Comparison of ENCODE assay signal across 14 mouse cellular contexts in genomic region chr16:26196345-26196744, GRCm38 (mm10).
DNase-seq lines count a peak whose midpoint lies in the region; ATAC-seq lines count a peak whose summit lies in the region.
"Had no signal": no experiment of that assay in that cellular context is flagged by ENCODE, and none has a peak within 500 bp of the region (broad histone marks: within the 10 kb centered on the region; RNA-seq: fewer than 3 reads in every experiment).

No protein-coding gene starts in this region.

- no peak overlapping the region for H3K9ac ChIP-seq in kidney, embryonic 16.5 days (replicated peaks; ENCODE audit: low read length)
- no peak overlapping the region for H3K9ac ChIP-seq in kidney, embryonic 14.5 days (ENCODE audit: low read depth, low read length)
- H3K9ac ChIP-seq in intestine, embryonic 15.5 days = no peak overlapping the region
- H3K9ac ChIP-seq: embryonic facial prominence, embryonic 12.5 days; forebrain, embryonic 12.5 days had no signal

- DNase-seq in gastrocnemius, postnatal 14 days = peak; percentile 5
- no peak for DNase-seq in gastrocnemius, adult 8-10 months (ENCODE audit: low spot score in 2 of 2)
- DNase-seq in lung, postnatal 10 days = peak; percentile 47
- no peak for DNase-seq in lung, postnatal 4 days
- no peak for DNase-seq in thymus, postnatal 0 days (ENCODE audit: low spot score)
- DNase-seq: adrenal gland, postnatal 14 days; kidney, adult 18-20 months; right cerebral cortex, adult 18-20 months had no signal

- intact Hi-C loops in gastrocnemius, postnatal 14 days (cut with DNase I; ENCODE audit: low total_unique reads) = no loop called here

- no peaks in the 10 kb centered on the region for H3K27me3 ChIP-seq in kidney, embryonic 16.5 days (ENCODE audit: insufficient read depth, low read length)
- H3K27me3 ChIP-seq in kidney, embryonic 14.5 days (ENCODE audit: control insufficient read depth, insufficient read depth, low read length) = no peaks in the 10 kb centered on the region
- H3K27me3 ChIP-seq in intestine, embryonic 15.5 days (replicated peaks) = no peaks in the 10 kb centered on the region
- H3K27me3 ChIP-seq: embryonic facial prominence, embryonic 12.5 days; forebrain, embryonic 12.5 days had no signal

- no peaks in the 10 kb centered on the region for H3K36me3 ChIP-seq in kidney, embryonic 16.5 days (ENCODE audit: insufficient read depth, low read length)
- H3K36me3 ChIP-seq in kidney, embryonic 14.5 days (ENCODE audit: control insufficient read depth, insufficient read depth, low read length) = no peaks in the 10 kb centered on the region
- no peaks in the 10 kb centered on the region for H3K36me3 ChIP-seq in intestine, embryonic 15.5 days
- H3K36me3 ChIP-seq: embryonic facial prominence, embryonic 12.5 days; forebrain, embryonic 12.5 days had no signal

- no peak overlapping the region for H3K4me3 ChIP-seq in kidney, embryonic 16.5 days (ENCODE audit: low read length)
- H3K4me3 ChIP-seq in kidney, embryonic 14.5 days (ENCODE audit: low read length) = no peak overlapping the region
- H3K4me3 ChIP-seq in intestine, embryonic 15.5 days (replicated peaks) = no peak overlapping the region
- H3K4me3 ChIP-seq: embryonic facial prominence, embryonic 12.5 days; forebrain, embryonic 12.5 days had no signal

- H3K9me3 ChIP-seq in kidney, embryonic 16.5 days (ENCODE audit: low read length) = no peaks in the 10 kb centered on the region
- no peaks in the 10 kb centered on the region for H3K9me3 ChIP-seq in kidney, embryonic 14.5 days (ENCODE audit: control insufficient read depth, low read length)
- no peaks in the 10 kb centered on the region for H3K9me3 ChIP-seq in intestine, embryonic 15.5 days
- H3K9me3 ChIP-seq: embryonic facial prominence, embryonic 12.5 days; forebrain, embryonic 12.5 days had no signal

- no peak overlapping the region for H3K27ac ChIP-seq in kidney, embryonic 16.5 days (ENCODE audit: low read length)
- no peak overlapping the region for H3K27ac ChIP-seq in kidney, embryonic 14.5 days (ENCODE audit: low read depth, low read length)
- no peak overlapping the region for H3K27ac ChIP-seq in intestine, embryonic 15.5 days
- H3K27ac ChIP-seq: embryonic facial prominence, embryonic 12.5 days; forebrain, embryonic 12.5 days had no signal

- H3K4me2 ChIP-seq in kidney, embryonic 16.5 days (replicated peaks; ENCODE audit: low read depth, low read length) = no peak overlapping the region
- no peak overlapping the region for H3K4me2 ChIP-seq in kidney, embryonic 14.5 days (replicated peaks; ENCODE audit: low read depth, low read length)
- H3K4me2 ChIP-seq in intestine, embryonic 15.5 days (replicated peaks) = no peak overlapping the region
- H3K4me2 ChIP-seq: embryonic facial prominence, embryonic 12.5 days; forebrain, embryonic 12.5 days; liver, embryonic 11.5 days had no signal

- ATAC-seq in kidney, embryonic 16.5 days (ENCODE audit: low FRiP score, low TSS enrichment) = peak; percentile 51; the same call in 1 of the 2 replicates
- ATAC-seq in kidney, embryonic 14.5 days (ENCODE audit: low FRiP score, low TSS enrichment) = no peak
- peak; percentile 53; the same call in 1 of the 2 replicates for ATAC-seq in intestine, embryonic 15.5 days

- H3K4me1 ChIP-seq in kidney, embryonic 16.5 days (ENCODE audit: insufficient read depth, low read length) = no peaks in the 10 kb centered on the region
- no peaks in the 10 kb centered on the region for H3K4me1 ChIP-seq in kidney, embryonic 14.5 days (ENCODE audit: control insufficient read depth, insufficient read depth, low read length)
- no peaks in the 10 kb centered on the region for H3K4me1 ChIP-seq in intestine, embryonic 15.5 days (replicated peaks)
- H3K4me1 ChIP-seq: embryonic facial prominence, embryonic 12.5 days; forebrain, embryonic 12.5 days had no signal

Comparison
In these comparisons a context has a peak if more than half of its experiments do, and no peak if none do; other contexts are left out.
1. DNase-seq: peak in gastrocnemius, postnatal 14 days (single experiment) and lung, postnatal 10 days (single experiment); none in gastrocnemius, adult 8-10 months (0 of 2), lung, postnatal 4 days (0 of 2) and thymus, postnatal 0 days (single experiment).